Mouse (Mus musculus) testis, adult 2 months (tissue): ENCODE measurements around the gene Tpi1.

Experiments
- CTCF ChIP-seq: fragments of 200-500 bp; IDR thresholded peaks from 2 replicates; pipeline ENCODE4 v1.5.1; 2012; ENCODE audit warnings: low read depth, mild to moderate bottlenecking, inconsistent platforms, low read length, moderate library complexity; ENCODE audit not compliant: control insufficient read depth, insufficient read depth, insufficient replicate concordance
- POLR2A ChIP-seq: fragments of 200-500 bp; IDR thresholded peaks from 2 replicates; pipeline ENCODE4 v1.6.1; 2012; ENCODE audit warnings: low read depth, mild to moderate bottlenecking, inconsistent platforms, low read length, moderate library complexity; ENCODE audit not compliant: control insufficient read depth

DNA sequence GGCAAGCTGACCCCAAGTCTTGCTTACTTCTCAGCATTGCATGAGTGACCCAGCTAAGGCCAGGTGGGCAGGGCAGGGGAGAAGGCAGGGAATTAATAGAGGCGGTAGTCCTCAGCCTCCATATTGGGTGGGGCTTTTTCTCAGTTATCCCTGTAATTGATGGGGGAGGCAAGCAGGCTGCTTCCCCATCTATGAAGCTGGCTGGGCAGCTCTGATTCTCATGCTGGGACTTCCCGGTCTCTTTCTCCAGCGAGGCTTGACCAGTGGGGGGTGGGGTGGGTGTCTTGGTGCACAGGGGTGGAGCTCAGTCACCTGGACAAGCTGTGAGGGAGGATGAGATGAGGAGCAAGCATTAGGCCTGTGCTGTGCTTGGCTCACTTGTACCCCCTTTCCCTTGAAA, 47.7 kb upstream of the Tpi1 start:
- TF ChIP-seq POLR2A (no peak), CTCF (no peak)
